Mouse (Mus musculus) urinary bladder, postnatal 25 days (tissue): ENCODE results near the gene Zyx.

Experiments used
- DNase-seq: peaks from one replicate; pipeline ENCODE4 v3.0.0; 2022; ENCODE audit warnings: low spot score

Gene Zyx

GRCm38 (mm10) chr6:42350968-42351775 lies 1.7 kb downstream of the Zyx start:
- DNase-seq, result no peak

DNA sequence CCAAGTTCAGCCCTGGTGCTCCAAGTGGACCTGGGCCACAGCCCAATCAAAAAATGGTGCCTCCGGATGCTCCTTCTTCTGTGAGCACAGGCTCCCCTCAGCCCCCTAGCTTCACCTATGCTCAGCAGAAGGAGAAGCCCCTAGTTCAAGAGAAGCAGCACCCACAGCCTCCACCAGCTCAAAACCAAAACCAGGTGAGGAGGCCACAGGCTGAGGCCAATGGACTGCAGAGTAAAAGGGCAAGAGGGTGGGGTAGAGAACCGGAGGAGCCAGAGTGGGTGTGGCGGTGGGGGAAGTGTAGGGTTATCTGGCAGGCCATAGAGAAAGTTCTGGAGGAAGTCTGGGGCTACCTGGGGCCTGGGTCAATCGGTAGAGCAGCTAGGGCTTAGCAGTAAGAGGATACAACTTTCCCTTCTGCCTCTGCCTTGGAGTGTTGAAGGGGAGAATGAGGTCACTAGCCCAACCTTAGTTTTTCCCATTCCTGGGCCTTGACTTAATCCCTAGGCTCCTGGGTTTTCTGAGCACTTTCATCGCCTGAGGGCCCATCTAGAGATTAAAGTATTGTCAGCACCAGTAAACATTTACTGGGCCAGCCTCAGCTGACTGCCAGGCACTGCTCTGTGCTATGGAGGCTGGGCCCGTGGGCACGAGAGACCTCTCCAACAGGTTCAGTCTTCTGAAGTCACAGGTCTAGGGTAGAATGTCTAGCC lies 2.5 kb downstream of the Zyx start:
- no peak for DNase-seq

- no peak for DNase-seq
Observed at GRCm38 (mm10) chr6:42352486-42352846, 3.0 kb downstream of the Zyx start.

GRCm38 (mm10) chr6:42353180-42353579 lies 3.8 kb downstream of the Zyx start:
- DNase-seq, result no peak

DNA sequence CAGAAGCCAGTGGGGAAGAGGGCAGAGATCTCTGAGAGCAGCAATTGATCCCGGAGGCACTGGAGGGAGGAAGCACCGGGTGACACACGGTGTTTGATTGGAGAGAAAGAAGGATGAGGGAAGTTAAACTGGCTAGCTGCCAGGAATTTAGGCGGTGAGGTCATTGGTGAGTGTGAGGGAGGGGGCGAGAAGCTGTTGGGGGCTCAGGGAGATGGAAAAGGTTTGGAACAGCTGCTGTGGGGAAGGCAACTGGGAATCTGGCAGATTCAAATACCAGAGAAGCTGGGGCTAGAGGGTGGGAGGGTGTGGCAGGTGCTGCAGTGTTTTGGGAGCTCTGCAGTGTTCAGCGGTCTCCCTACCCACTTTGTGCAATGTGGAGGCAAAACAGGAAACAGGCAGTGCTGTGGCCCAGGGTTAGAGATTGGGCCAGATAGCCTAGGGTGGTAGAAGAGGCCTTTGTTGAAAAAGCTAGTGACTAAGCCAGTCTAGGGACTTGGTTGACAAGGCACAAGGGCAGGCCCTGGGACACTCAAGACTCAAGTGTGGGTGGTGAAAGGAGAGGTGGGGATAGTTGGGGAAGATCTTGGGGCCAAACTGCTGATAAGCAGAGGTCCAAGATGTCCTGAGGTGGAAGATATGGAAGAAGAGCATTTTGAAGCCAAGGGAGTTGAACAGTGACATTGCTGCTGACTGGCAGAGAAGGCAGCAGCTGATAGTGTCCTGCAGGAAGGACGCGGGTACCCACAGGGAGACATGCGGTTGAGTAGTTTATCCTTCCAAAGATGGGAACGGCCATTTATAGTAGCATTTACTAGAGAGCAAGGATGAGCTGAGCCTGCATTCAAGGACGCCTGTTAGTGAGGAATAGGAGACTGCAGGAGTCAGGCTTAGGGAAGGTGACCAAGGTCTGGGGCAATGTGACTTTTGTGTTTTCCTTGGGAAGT lies 4.9 kb downstream of the Zyx start:
- DNase-seq, result no peak

GRCm38 (mm10) chr6:42355366-42355765 lies 5.9 kb downstream of the Zyx start:
- no peak for DNase-seq

DNA sequence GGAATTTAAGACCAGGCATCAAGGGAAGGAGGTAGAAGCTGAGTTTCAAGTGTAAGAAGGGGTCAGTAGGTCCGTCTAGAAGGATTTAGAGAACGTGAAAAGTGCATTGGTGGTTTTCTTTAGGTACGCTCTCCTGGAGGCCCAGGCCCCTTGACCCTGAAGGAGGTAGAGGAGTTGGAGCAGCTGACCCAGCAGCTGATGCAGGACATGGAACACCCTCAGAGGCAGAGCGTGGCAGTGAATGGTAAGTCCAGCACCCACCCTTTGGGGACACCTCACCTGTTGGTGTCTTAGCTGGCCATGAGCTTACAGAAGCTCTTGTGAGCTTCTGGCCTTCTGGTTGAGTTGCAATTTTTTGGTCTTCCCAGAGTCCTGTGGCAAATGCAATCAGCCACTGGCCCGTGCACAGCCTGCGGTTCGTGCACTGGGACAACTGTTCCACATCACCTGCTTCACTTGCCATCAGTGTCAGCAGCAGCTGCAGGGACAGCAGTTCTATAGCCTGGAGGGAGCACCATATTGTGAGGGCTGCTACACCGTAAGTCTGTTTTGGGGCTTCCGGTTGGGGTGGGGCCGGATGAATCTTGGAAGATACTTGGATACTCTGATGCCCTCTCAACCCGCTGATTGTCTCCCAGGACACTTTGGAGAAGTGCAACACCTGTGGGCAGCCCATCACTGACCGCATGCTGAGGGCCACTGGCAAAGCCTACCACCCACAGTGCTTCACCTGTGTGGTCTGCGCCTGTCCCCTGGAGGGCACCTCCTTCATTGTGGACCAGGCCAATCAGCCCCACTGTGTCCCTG lies 6.6 kb downstream of the Zyx start:
- DNase-seq, result no peak

DNA sequence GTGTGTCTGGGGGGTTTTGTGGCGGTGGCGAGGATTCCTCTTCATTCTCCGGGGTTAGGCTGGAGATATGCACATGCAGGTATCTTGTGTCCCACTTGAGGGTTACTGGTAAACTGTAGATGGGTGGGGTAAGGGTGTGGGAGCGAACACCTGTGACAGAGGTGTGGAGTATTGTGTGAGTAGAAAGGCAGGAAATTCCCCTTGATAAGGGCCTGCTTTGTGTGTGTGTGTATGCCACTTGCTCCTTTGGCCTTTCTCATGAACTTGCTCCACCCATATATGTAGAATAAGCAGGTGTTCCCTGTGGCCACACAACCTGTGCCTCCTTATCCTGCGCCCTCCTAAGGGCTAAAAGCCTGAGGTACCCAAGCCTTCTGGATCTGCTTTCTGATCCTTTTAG lies 7.5 kb downstream of the Zyx start:
- DNase-seq, result no peak

DNA sequence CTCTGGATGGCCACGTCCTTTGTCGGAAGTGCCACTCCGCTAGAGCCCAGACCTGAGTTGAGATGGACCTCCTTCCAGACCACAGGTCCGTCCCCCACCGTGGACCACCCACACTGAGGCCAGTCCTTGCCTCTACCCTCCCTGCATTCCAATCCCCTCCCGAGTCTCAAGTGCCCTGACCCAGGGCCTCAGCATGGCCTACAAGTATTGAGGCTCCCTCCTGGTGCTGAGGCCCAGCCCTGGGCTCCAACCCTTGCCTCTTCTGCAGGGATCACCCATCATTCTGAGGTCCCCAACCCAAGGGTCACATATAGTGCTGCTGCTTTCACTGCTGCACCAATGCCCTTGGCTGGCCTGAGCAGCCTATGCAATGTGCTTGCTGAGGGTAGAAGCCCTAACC lies 8.5 kb downstream of the Zyx start:
- no peak for DNase-seq

DNA sequence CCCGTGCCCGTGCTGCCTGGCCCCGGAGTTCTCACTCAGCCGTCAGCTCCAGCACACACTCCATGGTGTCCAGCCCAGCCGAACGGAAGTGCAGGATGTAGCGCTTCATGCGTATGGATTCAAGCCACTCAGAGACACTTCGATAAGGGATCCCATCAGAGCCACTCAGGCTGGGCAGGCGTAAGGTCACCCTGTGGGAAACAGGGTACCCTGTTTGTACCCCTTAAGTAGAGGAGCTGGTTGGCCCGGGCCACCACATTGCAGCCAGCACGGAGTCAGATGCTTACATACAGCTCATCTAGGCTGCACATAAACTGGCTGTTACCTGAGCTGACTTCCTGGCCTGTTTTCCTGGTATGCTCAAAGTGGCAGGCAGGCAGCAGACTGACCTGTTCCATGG lies 9.5 kb downstream of the Zyx start:
- no peak for DNase-seq

DNA sequence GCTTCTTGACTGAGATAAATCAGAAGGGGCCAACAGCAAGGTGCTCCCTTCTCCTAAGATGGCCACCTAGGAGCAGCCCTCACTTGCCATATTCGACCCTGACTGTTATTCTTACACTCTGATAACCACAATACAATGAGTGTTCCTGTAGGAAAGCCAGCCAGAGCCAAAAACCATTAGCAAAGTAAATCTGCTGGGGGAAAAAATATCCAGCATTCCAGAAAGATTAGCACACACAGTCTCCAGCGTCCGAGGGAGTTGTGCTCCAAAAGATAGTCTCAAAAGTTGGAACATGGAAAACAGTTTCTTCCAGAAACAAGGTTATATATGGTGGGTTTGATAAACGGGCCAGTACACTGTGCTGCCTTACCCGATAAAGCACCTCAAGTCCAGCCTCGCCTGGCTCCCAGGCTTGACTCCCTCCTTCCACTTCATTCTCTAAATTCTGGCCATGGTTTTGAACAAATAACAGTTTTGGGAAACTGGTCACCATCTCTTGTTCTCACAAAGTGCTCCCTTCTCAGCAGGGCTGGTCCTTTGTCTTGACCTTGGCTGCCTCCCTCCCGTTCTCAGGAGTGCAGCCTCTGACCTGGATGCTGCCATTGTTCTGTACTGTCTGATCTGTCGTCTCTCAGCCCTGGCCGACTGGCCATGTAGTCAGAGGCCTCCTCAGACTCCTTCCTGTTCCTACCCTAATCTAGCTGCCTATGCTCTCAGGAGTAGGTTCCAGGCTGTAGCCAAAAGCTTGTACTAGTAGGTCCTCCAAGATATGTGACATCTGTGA lies 10.1 kb downstream of the Zyx start:
- DNase-seq, result no peak

- DNase-seq, result no peak
Observed at GRCm38 (mm10) chr6:42360231-42360840, 10.9 kb downstream of the Zyx start.

DNA sequence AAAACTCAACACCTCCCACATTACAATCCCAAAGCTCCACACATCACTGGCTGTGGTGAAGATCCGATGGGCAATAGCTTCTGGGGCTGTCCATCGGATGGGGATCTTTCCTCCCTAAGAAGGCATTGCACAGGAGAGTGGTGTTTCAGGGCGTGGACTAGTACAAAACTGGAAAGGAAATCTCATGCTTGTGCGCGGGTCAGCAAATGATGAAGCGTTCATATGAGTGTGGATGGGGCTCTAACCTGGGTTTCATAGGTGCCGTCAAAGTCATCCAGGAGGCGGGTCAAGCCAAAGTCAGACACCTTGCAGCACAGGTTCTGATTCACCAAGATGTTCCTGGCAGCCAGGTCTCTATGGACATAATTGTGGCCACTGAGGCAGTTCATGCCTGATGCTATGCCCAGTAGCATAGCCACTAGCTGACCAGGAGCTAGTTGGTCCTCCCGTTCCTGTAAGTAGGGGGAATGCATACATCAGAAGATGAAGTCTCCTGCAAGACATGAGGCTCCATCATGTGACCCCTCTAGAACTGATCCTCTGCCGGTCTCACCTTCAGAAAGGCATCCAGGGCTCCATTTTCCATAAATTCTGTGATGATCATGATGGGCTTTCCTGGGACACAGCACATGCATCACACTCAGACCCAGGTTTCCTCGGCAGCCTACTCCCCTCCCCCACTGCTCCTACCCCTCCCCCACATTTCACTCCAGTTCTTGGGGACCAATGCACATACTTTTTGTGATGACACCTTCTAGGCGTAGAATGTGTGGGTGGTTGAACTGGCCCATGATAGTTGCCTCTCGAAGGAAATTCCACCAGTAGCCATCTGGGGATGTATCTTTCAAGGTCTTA lies 11.8 kb downstream of the Zyx start:
- DNase-seq, result no peak

DNA sequence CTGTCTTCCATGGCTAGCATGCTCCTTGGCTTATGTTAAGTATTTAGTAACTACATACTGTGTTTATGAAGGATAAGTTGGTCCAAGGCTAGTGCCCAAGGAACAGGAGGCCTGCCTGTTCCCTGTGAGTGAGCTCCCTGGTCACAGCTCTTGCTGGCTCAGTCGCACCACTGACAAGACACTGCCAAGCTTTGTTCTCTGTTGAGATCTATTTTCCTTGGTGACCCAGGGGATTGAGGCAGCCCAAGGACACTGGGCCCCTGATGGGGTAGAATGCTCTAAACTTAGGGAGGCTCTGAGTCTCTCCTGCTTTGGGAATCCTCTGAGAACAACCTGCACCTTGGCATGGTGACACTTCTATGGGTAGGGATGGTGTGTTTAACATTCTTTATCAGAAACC lies 12.6 kb downstream of the Zyx start:
- no peak for DNase-seq

GRCm38 (mm10) chr6:42362497-42362896 lies 13.1 kb downstream of the Zyx start:
- no peak for DNase-seq

DNA sequence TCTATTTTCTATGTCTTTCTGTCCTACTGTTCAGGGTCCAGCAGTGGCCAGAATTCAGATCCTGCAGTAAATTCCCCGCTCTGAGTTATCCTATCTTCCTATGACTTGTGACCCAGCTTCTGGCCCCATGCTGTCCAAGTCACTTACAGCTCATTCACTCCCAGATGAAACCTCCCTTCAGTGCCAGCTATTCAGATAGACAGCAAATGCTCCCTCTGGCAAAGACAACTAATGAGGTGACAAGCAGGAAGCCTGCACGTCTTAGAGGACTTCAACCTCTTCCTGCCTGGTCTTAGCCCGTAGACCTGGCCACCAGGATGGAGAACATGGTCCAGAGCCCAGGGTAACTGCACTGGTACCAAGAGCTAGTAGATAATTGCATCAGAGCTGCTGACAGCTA lies 13.5 kb downstream of the Zyx start:
- DNase-seq, result no peak

DNA sequence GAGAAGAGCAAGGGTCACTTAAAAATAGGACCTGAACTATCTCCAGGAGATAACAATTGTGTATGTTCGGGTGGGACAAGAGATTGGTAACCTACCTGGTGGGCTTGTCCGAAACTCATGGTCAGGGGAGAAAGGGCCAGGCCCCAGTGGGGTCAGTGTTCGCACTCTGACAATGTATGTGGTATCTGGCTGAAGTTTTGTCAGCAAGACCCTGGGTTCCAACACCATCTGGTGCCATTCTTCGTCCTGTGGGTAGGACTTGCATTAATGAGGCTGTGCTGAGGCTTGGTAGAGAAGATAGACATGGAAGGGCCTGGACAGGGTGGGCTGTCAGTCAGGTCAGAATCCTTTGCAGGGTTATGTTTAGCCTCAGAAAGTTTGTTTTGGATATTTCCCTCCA lies 14.6 kb downstream of the Zyx start:
- DNase-seq, result no peak

GRCm38 (mm10) chr6:42364607-42365006 lies 15.2 kb downstream of the Zyx start:
- DNase-seq, result no peak

DNA sequence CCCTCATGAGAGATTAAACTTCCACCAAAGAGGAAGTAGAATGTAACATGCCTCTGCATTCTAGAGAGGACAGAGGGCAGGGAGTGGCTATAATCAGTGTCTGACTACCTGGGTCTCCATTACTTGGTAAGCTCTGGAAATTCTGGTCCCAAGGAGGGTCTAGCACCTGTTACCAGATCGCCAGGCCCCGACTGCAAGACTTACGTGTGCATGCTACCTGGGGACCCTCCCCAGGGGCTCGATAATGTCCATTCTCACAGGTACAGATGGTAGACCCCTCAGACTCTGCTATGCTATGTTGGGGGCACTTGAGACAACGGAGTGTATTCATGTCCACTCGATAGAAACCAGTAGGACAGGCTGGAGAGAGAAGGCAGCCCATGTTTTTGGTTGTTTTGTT lies 15.8 kb downstream of the Zyx start:
- no peak for DNase-seq

DNA sequence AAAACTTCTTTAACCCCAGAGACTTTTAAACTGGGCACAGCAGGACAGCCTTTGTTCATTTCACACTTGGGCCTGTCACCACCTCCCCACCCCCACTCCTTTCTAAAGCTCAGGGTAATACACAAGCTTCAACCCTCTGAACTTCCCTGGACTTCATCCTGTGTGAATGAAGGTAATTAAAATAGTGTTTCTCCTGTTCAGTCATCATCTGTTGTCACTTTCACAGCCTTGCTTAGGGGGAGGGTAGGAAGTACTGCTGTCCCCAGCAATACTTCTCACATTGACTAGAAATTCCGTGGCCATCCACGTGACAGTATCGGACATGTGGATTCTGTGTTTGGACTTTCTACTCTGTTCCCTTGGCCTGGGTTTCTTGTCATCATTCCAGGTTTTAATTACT lies 20.4 kb downstream of the Zyx start:
- DNase-seq, result no peak
